Mouse (Mus musculus) liver, adult 2 months (tissue): ENCODE results near the gene Ddx42.

ENCODE experiments used
- CTCF ChIP-seq: fragments of 200-500 bp; IDR thresholded peaks from 2 replicates; pipeline ENCODE4 v1.5.1; 2011; ENCODE audit warnings: low read depth, low read length, control low read depth
- POLR2A ChIP-seq: fragments of 200-500 bp; IDR thresholded peaks from 2 replicates; pipeline ENCODE4 v1.6.1; 2011; ENCODE audit warnings: low read length, control low read depth; ENCODE audit not compliant: insufficient read depth; ENCODE audit errors: extremely low read depth

DNA sequence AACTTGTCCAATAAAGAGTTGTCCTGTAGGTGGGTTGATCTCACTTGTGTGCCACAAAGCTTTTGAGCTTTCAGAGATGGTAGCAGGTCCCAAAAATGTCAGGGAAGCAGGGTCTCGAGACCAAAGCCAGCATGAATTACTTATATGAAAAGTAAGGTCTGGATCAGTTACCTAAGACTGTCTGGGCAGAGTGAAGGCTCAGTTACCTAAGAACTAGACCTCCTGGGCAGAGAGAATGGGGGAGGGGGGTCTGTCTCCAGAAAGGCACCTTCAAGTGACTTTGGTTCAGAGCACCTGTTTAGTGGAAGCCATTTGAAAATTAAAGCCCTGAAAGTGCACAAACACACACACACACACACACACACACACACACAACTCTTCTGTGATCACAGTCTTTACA, 57.6 kb downstream of the Ddx42 start:
- TF ChIP-seq CTCF (no peak), POLR2A (no peak)
